In the genomic region with DNA sequence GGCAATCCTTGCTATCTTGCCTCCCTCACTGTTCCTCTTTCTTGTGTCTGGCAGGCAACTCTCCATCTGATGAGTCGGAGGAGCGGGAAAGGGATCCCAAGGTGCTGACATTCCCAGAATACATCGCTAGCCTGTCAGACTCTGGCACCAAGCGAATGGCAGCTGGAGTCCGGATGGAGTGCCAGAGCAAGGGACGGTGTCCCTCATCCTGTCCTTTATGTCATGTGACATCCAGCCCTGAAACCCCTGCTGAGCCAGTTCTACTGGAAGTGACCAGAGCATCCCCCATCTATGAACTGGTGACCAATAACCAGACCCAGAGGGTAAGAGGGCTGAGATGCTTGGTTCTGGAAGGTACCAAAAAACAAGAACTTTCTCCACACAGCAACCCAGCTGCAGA, we compare ENCODE assay signal across 16 mouse cellular contexts.
"Had no signal": no experiment of that assay in that cellular context is flagged by ENCODE, and none has a peak within 500 bp of the region (broad histone marks: within the 10 kb centered on the region; RNA-seq: fewer than 3 reads in every experiment).

No protein-coding gene starts in this region.

- H3K27ac ChIP-seq: neural tube, embryonic 13.5 days; neural tube, embryonic 15.5 days; stomach, embryonic 15.5 days; stomach, postnatal 0 days had no signal

- DNase-seq: retina, postnatal 1 day; right cerebral cortex, adult 18-20 months; right cerebral cortex, postnatal 14 days; right cerebral cortex, postnatal 25 days; right cerebral cortex, postnatal 4 days; spleen, adult 18-20 months; thymus, adult 18-20 months; thymus, adult 2 months; thymus, postnatal 14 days; thymus, postnatal 25 days; thymus, postnatal 36 days; thymus, postnatal 4 days had no signal

- H3K4me3 ChIP-seq: neural tube, embryonic 13.5 days; neural tube, embryonic 15.5 days; stomach, embryonic 15.5 days had no signal
